Mouse (Mus musculus): Measurements from ENCODE around the gene Tbl1xr1. TPM values are rescaled to one million over a fixed set of nuclear protein-coding genes. Genes with fewer than 3 reads are reported as not detected.

Tbl1xr1 gene
- polyA plus RNA-seq, 1 experiment from 2014 or later, result 5.0 TPM

- H3K9ac ChIP-seq, result no peak overlapping the region
- H3K4me3 ChIP-seq (replicated peaks), result no peak overlapping the region
- WGBS (ENCODE audit: insufficient replicate concordance), result 65% methylated on average over 8 of the region's 8 CpGs
- 0 out of 2 replicates have a peak, but pooled peaks cover 3% of the 10 kb centered on the region for H3K36me3 ChIP-seq
- H3K27me3 ChIP-seq, result no peaks in the 10 kb centered on the region
- H3K27ac ChIP-seq, result no peak overlapping the region; the same call in 1 of the 2 replicates
- H3K4me2 ChIP-seq, result no peak overlapping the region; the same call in 1 of the 2 replicates
- DNase-seq (no peak), ATAC-seq (ENCODE audit: low read depth) (0 out of 2 replicates have a peak, but pooled peaks have one; percentile 35)
- no peaks in the 10 kb centered on the region for H3K9me3 ChIP-seq (replicated peaks)
- H3K4me1 ChIP-seq (replicated peaks), result peaks cover 45% of the 10 kb centered on the region
These were observed 14.2 kb downstream of the Tbl1xr1 start for GRCm38 (mm10) chr3:22090431-22091265.

GRCm38 (mm10) chr3:22091266-22091550 is 14.8 kb downstream of the Tbl1xr1 start:
- Histone ChIP-seq H3K27me3 (no peaks in the 10 kb centered on the region), H3K4me3 (replicated peaks) (no peak overlapping the region), H3K36me3 (0 out of 2 replicates have a peak, but pooled peaks cover 3% of the 10 kb centered on the region), H3K4me1 (replicated peaks) (peaks cover 45% of the 10 kb centered on the region), H3K4me2 (no peak overlapping the region), H3K9me3 (replicated peaks) (no peaks in the 10 kb centered on the region), H3K27ac (no peak overlapping the region), H3K9ac (no peak overlapping the region)
- ATAC-seq (ENCODE audit: low read depth), result no peak
- WGBS (ENCODE audit: insufficient replicate concordance), result 60% methylated on average over 3 of the region's 3 CpGs
- no peak for DNase-seq

- no peak overlapping the region for H3K27ac ChIP-seq
- no peak overlapping the region for H3K4me3 ChIP-seq (replicated peaks)
- ATAC-seq (ENCODE audit: low read depth) (no peak), DNase-seq (no peak)
- H3K9ac ChIP-seq, result no peak overlapping the region
- H3K27me3 ChIP-seq, result no peaks in the 10 kb centered on the region
- peaks cover 45% of the 10 kb centered on the region for H3K4me1 ChIP-seq (replicated peaks)
- WGBS (ENCODE audit: insufficient replicate concordance), result 75% methylated on average over 3 of the region's 3 CpGs
- 0 out of 2 replicates have a peak, but pooled peaks cover 3% of the 10 kb centered on the region for H3K36me3 ChIP-seq
- H3K9me3 ChIP-seq (replicated peaks), result no peaks in the 10 kb centered on the region
- H3K4me2 ChIP-seq, result no peak overlapping the region
These were observed 15.2 kb downstream of the Tbl1xr1 start for GRCm38 (mm10) chr3:22091681-22092080.

GRCm38 (mm10) chr3:22092784-22093183 is 16.3 kb downstream of the Tbl1xr1 start:
- no peak for DNase-seq
- Histone ChIP-seq H3K27ac (no peak overlapping the region; the same call in 1 of the 2 replicates), H3K9me3 (replicated peaks) (no peaks in the 10 kb centered on the region), H3K4me3 (replicated peaks) (no peak overlapping the region), H3K36me3 (0 out of 2 replicates have a peak, but pooled peaks cover 3% of the 10 kb centered on the region), H3K27me3 (no peaks in the 10 kb centered on the region), H3K4me1 (replicated peaks) (peaks cover 44% of the 10 kb centered on the region), H3K4me2 (no peak overlapping the region), H3K9ac (no peak overlapping the region)
- WGBS (ENCODE audit: insufficient replicate concordance), result 77% methylated on average over 5 of the region's 5 CpGs
- ATAC-seq (ENCODE audit: low read depth), result no peak

- no peak overlapping the region for H3K4me3 ChIP-seq (replicated peaks)
- H3K27me3 ChIP-seq, result no peaks in the 10 kb centered on the region
- 77% methylated on average over 5 of the region's 5 CpGs for WGBS (ENCODE audit: insufficient replicate concordance)
- DNase-seq, result no peak
- no peak for ATAC-seq (ENCODE audit: low read depth)
- peaks cover 21% of the 10 kb centered on the region; the same call in 1 of the 2 replicates for H3K4me1 ChIP-seq (replicated peaks)
- no peak overlapping the region for H3K27ac ChIP-seq
- no peaks in the 10 kb centered on the region for H3K9me3 ChIP-seq (replicated peaks)
- no peak overlapping the region for H3K4me2 ChIP-seq
- H3K9ac ChIP-seq, result no peak overlapping the region
- H3K36me3 ChIP-seq, result no peaks in the 10 kb centered on the region; the same call in 1 of the 2 replicates
These were observed 27.6 kb downstream of the Tbl1xr1 start for GRCm38 (mm10) chr3:22103986-22104515.

GRCm38 (mm10) chr3:22105471-22105870 is 29.0 kb downstream of the Tbl1xr1 start:
- Histone ChIP-seq H3K4me2 (no peak overlapping the region), H3K9me3 (replicated peaks) (no peaks in the 10 kb centered on the region), H3K4me1 (replicated peaks) (0 out of 2 replicates have a peak, but pooled peaks cover 10% of the 10 kb centered on the region), H3K27me3 (no peaks in the 10 kb centered on the region), H3K27ac (no peak overlapping the region), H3K9ac (no peak overlapping the region), H3K36me3 (peaks cover 3% of the 10 kb centered on the region; the same call in 1 of the 2 replicates), H3K4me3 (replicated peaks) (no peak overlapping the region)
- ATAC-seq (ENCODE audit: low read depth), result no peak
- 74% methylated on average over 6 of the region's 6 CpGs for WGBS (ENCODE audit: insufficient replicate concordance)
- DNase-seq, result no peak

- ATAC-seq (ENCODE audit: low read depth), result no peak
- H3K27me3 ChIP-seq, result no peaks in the 10 kb centered on the region
- H3K9ac ChIP-seq, result no peak overlapping the region
- H3K27ac ChIP-seq, result no peak overlapping the region
- H3K4me1 ChIP-seq (replicated peaks), result peaks cover 7% of the 10 kb centered on the region
- no peak for DNase-seq
- no peaks in the 10 kb centered on the region for H3K9me3 ChIP-seq (replicated peaks)
- H3K4me2 ChIP-seq, result no peak overlapping the region
- H3K4me3 ChIP-seq (replicated peaks), result no peak overlapping the region
- H3K36me3 ChIP-seq, result peaks cover 3% of the 10 kb centered on the region; the same call in 1 of the 2 replicates
These were observed 31.6 kb downstream of the Tbl1xr1 start for GRCm38 (mm10) chr3:22108013-22108412.

GRCm38 (mm10) chr3:22109651-22110050 is 33.2 kb downstream of the Tbl1xr1 start:
- Histone ChIP-seq H3K36me3 (0 out of 2 replicates have a peak, but pooled peaks cover 6% of the 10 kb centered on the region), H3K4me3 (replicated peaks) (no peak overlapping the region), H3K27ac (no peak overlapping the region), H3K27me3 (no peaks in the 10 kb centered on the region), H3K9me3 (replicated peaks) (no peaks in the 10 kb centered on the region), H3K4me1 (replicated peaks) (peaks cover 16% of the 10 kb centered on the region), H3K9ac (no peak overlapping the region), H3K4me2 (no peak overlapping the region)
- ATAC-seq (ENCODE audit: low read depth) (no peak), DNase-seq (no peak)
- WGBS (ENCODE audit: insufficient replicate concordance), result 75% methylated on average over 1 of the region's 1 CpGs

- 0 out of 2 replicates have a peak, but pooled peaks cover 6% of the 10 kb centered on the region for H3K36me3 ChIP-seq
- DNase-seq (no peak), ATAC-seq (ENCODE audit: low read depth) (no peak)
- H3K4me3 ChIP-seq (replicated peaks), result no peak overlapping the region
- no peaks in the 10 kb centered on the region for H3K27me3 ChIP-seq
- H3K27ac ChIP-seq, result no peak overlapping the region
- no peak overlapping the region for H3K9ac ChIP-seq
- WGBS (ENCODE audit: insufficient replicate concordance), result 64% methylated on average over 4 of the region's 4 CpGs
- peaks cover 27% of the 10 kb centered on the region for H3K4me1 ChIP-seq (replicated peaks)
- no peaks in the 10 kb centered on the region for H3K9me3 ChIP-seq (replicated peaks)
- no peak overlapping the region for H3K4me2 ChIP-seq
These were observed 37.3 kb downstream of the Tbl1xr1 start for GRCm38 (mm10) chr3:22113773-22114172.

- 23% methylated on average over 2 of the region's 2 CpGs for WGBS (ENCODE audit: insufficient replicate concordance)
- Histone ChIP-seq H3K4me2 (no peak overlapping the region), H3K27me3 (no peaks in the 10 kb centered on the region), H3K4me1 (replicated peaks) (peaks cover 29% of the 10 kb centered on the region), H3K9me3 (replicated peaks) (no peaks in the 10 kb centered on the region), H3K27ac (no peak overlapping the region), H3K4me3 (replicated peaks) (no peak overlapping the region), H3K36me3 (0 out of 2 replicates have a peak, but pooled peaks cover 2% of the 10 kb centered on the region), H3K9ac (no peak overlapping the region)
- DNase-seq (no peak), ATAC-seq (ENCODE audit: low read depth) (peak; percentile 78)
These were observed 38.8 kb downstream of the Tbl1xr1 start for GRCm38 (mm10) chr3:22115221-22115620.

GRCm38 (mm10) chr3:22115678-22116077 is 39.2 kb downstream of the Tbl1xr1 start:
- Histone ChIP-seq H3K9ac (no peak overlapping the region), H3K4me1 (replicated peaks) (peaks cover 32% of the 10 kb centered on the region), H3K4me3 (replicated peaks) (no peak overlapping the region), H3K36me3 (0 out of 2 replicates have a peak, but pooled peaks cover 2% of the 10 kb centered on the region), H3K9me3 (replicated peaks) (no peaks in the 10 kb centered on the region), H3K27ac (no peak overlapping the region), H3K27me3 (no peaks in the 10 kb centered on the region), H3K4me2 (no peak overlapping the region)
- 76% methylated on average over 3 of the region's 3 CpGs for WGBS (ENCODE audit: insufficient replicate concordance)
- DNase-seq (no peak), ATAC-seq (ENCODE audit: low read depth) (no peak)

All from liver, embryonic 13.5 days (tissue).